Mouse (Mus musculus): ENCODE data around the gene Zmiz1.

GRCm38 (mm10) chr14:25414115-25414514 lies 44.9 kb upstream of the Zmiz1 start:
- TF ChIP-seq CTCF (IDR thresholded peaks at IDR 0.05; ENCODE audit: low read depth, low read length) = no peak
- TF ChIP-seq POLR2A (IDR thresholded peaks at IDR 0.05; ENCODE audit: borderline replicate concordance, low read depth, low read length) = no peak

Measured in bone marrow macrophage, adult 2 months (primary cell).